Mouse (Mus musculus) liver, postnatal 0 days (tissue): ENCODE measurements at regions not wholly inside any gene's neighbourhood (a gene's known extent, or its start where the extent isn't known, plus 50 kb on each side); places are given as distances from the start of the nearest gene placed in this dataset.

Experiments used
- ATAC-seq: fragments of 200-750 bp; cut with Nextera tagmentation; 2 replicates; pipeline ENCODE4 v1.8.0; 2017; ENCODE audit warnings: mild to moderate bottlenecking, moderate library complexity
- DNase-seq: peaks from one replicate; pipeline ENCODE4 v3.0.0-alpha.2; 2016
- H3K27ac ChIP-seq: fragments of 300-500 bp; sonication (generic); 2 replicates; pipeline ENCODE4 v1.5.1; 2014; ENCODE audit warnings: antibody characterized with exemption, moderate library complexity, mild to moderate bottlenecking, low read depth
- H3K27me3 ChIP-seq: fragments of 300-500 bp; sonication (generic); 2 replicates; pipeline ENCODE4 v1.6.1; 2014; ENCODE audit warnings: low read length, control low read depth, mixed read lengths; ENCODE audit not compliant: insufficient read depth
- H3K36me3 ChIP-seq: fragments of 300-500 bp; sonication (generic); replicated peaks from 2 replicates; pipeline ENCODE4 v1.6.1; 2014; ENCODE audit warnings: mild to moderate bottlenecking, control low read depth, low read length, moderate library complexity, mixed read lengths; ENCODE audit not compliant: insufficient read depth
- H3K4me1 ChIP-seq: fragments of 300-500 bp; sonication (generic); 2 replicates; pipeline ENCODE4 v1.6.1; 2014; ENCODE audit warnings: antibody characterized with exemption, mild to moderate bottlenecking, control low read depth; ENCODE audit not compliant: insufficient read depth
- H3K4me2 ChIP-seq: fragments of 300-500 bp; sonication (generic); 2 replicates; pipeline ENCODE4 v1.6.1; 2014; ENCODE audit warnings: low read depth, mild to moderate bottlenecking, low read length, moderate library complexity, mixed read lengths
- H3K4me3 ChIP-seq: fragments of 300-500 bp; sonication (generic); 2 replicates; pipeline ENCODE4 v1.5.1; 2014; ENCODE audit warnings: low read depth, low read length
- H3K9ac ChIP-seq: fragments of 300-500 bp; sonication (generic); replicated peaks from 2 replicates; pipeline ENCODE4 v1.6.1; 2014; ENCODE audit warnings: mild to moderate bottlenecking, moderate library complexity
- H3K9me3 ChIP-seq: fragments of 300-500 bp; sonication (generic); 2 replicates; pipeline ENCODE4 v1.6.1; 2016; ENCODE audit warnings: mild to moderate bottlenecking, control low read depth, low read length, mixed read lengths
- CTCF ChIP-seq: sonication (generic); IDR thresholded peaks from 2 replicates; pipeline ENCODE4 v1.5.1; 2016; ENCODE audit warnings: antibody characterized with exemption, low read depth
- EP300 ChIP-seq: IDR thresholded peaks from 2 replicates; pipeline ENCODE4 v1.6.1; 2016; ENCODE audit warnings: antibody characterized with exemption, low read depth, mild to moderate bottlenecking
- WGBS: fragments of 180-500 bp; shearing (Covaris S2); extraction: QIAGEN DNeasy Blood & Tissue Kit; methylation state at CpG from one replicate; pipeline ENCODE4 v1.1.7; 2014; ENCODE audit not compliant: insufficient replicate concordance; 5-methylcytosine and 5-hydroxymethylcytosine counted together

- Histone ChIP-seq H3K4me3 (no peak overlapping the region), H3K36me3 (no peaks in the 10 kb centered on the region), H3K4me2 (no peak overlapping the region), H3K27me3 (no peaks in the 10 kb centered on the region), H3K9me3 (no peaks in the 10 kb centered on the region), H3K4me1 (no peaks in the 10 kb centered on the region), H3K9ac (no peak overlapping the region), H3K27ac (no peak overlapping the region)
- TF ChIP-seq CTCF (no peak), EP300 (no peak)
- no peak for ATAC-seq
- 62% methylated on average over 2 of the region's 2 CpGs for WGBS
- no peak for DNase-seq
Observed at GRCm38 (mm10) chr1:63897556-63897955, 128.5 kb upstream of the 4933402D24Rik start.

- Histone ChIP-seq H3K4me2 (no peak overlapping the region), H3K27me3 (no peaks in the 10 kb centered on the region), H3K4me3 (no peak overlapping the region), H3K9me3 (no peaks in the 10 kb centered on the region), H3K4me1 (no peaks in the 10 kb centered on the region), H3K27ac (no peak overlapping the region), H3K36me3 (no peaks in the 10 kb centered on the region), H3K9ac (no peak overlapping the region)
- DNase-seq = no peak
- TF ChIP-seq CTCF (no peak), EP300 (no peak)
- ATAC-seq = no peak
- 51% methylated on average over 3 of the region's 3 CpGs for WGBS
Observed at GRCm38 (mm10) chr1:63879570-63879969, 110.5 kb upstream of the 4933402D24Rik start.

GRCm38 (mm10) chr1:63876589-63877251 is 107.7 kb upstream of the 4933402D24Rik start:
- H3K9me3 ChIP-seq = no peaks in the 10 kb centered on the region
- no peaks in the 10 kb centered on the region for H3K36me3 ChIP-seq
- no peak for DNase-seq
- no peaks in the 10 kb centered on the region for H3K4me1 ChIP-seq
- no peak overlapping the region for H3K27ac ChIP-seq
- no peak overlapping the region for H3K4me2 ChIP-seq
- no peak overlapping the region for H3K9ac ChIP-seq
- TF ChIP-seq CTCF = no peak
- TF ChIP-seq EP300 = no peak
- no peak for ATAC-seq
- H3K27me3 ChIP-seq = no peaks in the 10 kb centered on the region
- H3K4me3 ChIP-seq = no peak overlapping the region
- 85% methylated on average over 5 of the region's 5 CpGs for WGBS

GRCm38 (mm10) chr1:63875297-63875962 is 106.4 kb upstream of the 4933402D24Rik start:
- 73% methylated on average over 3 of the region's 3 CpGs for WGBS
- H3K4me2 ChIP-seq = no peak overlapping the region
- TF ChIP-seq EP300 (no peak), CTCF (no peak)
- no peaks in the 10 kb centered on the region for H3K27me3 ChIP-seq
- ATAC-seq (no peak), DNase-seq (no peak)
- no peak overlapping the region for H3K4me3 ChIP-seq
- H3K4me1 ChIP-seq = no peaks in the 10 kb centered on the region
- no peak overlapping the region for H3K9ac ChIP-seq
- no peaks in the 10 kb centered on the region for H3K36me3 ChIP-seq
- no peaks in the 10 kb centered on the region for H3K9me3 ChIP-seq
- H3K27ac ChIP-seq = no peak overlapping the region

- WGBS = 64% methylated on average over 6 of the region's 6 CpGs
- Histone ChIP-seq H3K4me2 (no peak overlapping the region), H3K36me3 (no peaks in the 10 kb centered on the region), H3K27me3 (no peaks in the 10 kb centered on the region), H3K27ac (no peak overlapping the region), H3K9me3 (no peaks in the 10 kb centered on the region), H3K4me1 (no peaks in the 10 kb centered on the region), H3K9ac (no peak overlapping the region), H3K4me3 (no peak overlapping the region)
- DNase-seq (no peak), ATAC-seq (no peak)
- TF ChIP-seq CTCF (no peak), EP300 (no peak)
Observed at GRCm38 (mm10) chr1:63871831-63872230, 102.8 kb upstream of the 4933402D24Rik start.

GRCm38 (mm10) chr1:63869342-63869741 is 100.3 kb upstream of the 4933402D24Rik start:
- DNase-seq (no peak), ATAC-seq (no peak)
- 85% methylated on average over 2 of the region's 2 CpGs for WGBS
- Histone ChIP-seq H3K4me3 (no peak overlapping the region), H3K9me3 (no peaks in the 10 kb centered on the region), H3K27me3 (no peaks in the 10 kb centered on the region), H3K27ac (no peak overlapping the region), H3K36me3 (no peaks in the 10 kb centered on the region), H3K9ac (no peak overlapping the region), H3K4me1 (no peaks in the 10 kb centered on the region), H3K4me2 (no peak overlapping the region)
- no peak for TF ChIP-seq EP300
- TF ChIP-seq CTCF = no peak
